Mouse (Mus musculus) large intestine, adult 2 months (tissue): ENCODE measurements around the gene Olfr1279. TPM values are rescaled to one million over a fixed set of nuclear protein-coding genes. Genes with fewer than 3 reads are reported as not detected.
"Not testable (repeated sequence)": the region's sequence is repeated elsewhere in the genome, so short reads cannot be mapped to it uniquely, and the experiment has no call there.

ENCODE experiments used
- DNase-seq: peaks from one replicate; pipeline ENCODE4 v3.0.0-alpha.2; 2012; ENCODE audit warnings: low read depth, low spot score
- WGBS: fragments of 180-500 bp; shearing (Covaris S2); methylation state at CpG from one replicate; pipeline ENCODE4 v1.1.7; 2018; 5-methylcytosine and 5-hydroxymethylcytosine counted together
- polyA plus RNA-seq: library from polyadenylated mRNA; depleted of rRNA; stranded (reverse); fragments of >200 nt; gene quantifications from 2 replicates; pipeline ENCODE4 v1.2.3, GENCODE M21; 2012; rRNA removed

Gene Olfr1279
- polyA plus RNA-seq: not detected in 2 replicates

DNA sequence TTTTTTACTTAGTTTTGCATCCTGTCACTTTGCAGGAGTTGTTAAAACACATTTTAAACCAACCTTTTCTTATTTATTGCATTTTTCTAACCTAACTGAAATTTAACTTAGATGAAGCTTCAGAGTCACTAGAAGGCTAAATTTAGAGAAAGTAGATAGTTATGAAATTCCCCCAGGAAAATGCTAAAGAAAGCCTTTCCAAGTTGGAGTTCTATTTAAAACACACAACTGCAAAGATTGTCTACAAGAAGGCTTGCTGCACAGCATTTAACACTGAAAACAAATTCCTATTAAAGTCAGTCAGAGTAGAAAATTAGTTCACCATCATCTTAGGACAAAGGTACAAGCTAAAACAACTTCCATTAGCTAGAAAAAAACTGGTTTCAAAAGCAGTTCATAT, at the start of gene Olfr1279:
Olfr1279 (plus strand) TSS at position 262 of the 400 bp plus-strand sequence.
- DNase-seq: no peak

DNA sequence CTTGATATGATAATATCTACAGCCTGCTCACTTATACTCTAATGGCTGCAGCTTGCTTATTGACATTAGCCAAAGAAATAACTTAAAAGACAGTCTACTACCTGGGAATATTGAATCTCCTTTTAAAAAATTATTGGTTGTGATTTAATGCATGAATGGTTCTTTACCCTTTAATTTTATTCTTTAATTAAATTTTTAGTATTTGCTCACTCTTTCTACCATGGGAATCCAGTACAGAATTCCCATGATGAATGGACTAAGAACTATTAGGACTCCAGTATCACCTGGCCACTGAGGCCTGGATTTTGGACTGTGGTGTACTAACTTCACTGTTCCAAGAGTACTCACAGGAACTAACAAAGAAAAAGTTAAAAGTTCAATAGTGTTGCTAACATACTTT, 46.2 kb upstream of the Olfr1279 start, which contains the start of gene Olfr1276:
Olfr1276 (plus strand) TSS at position 301 of the 400 bp plus-strand sequence.
- no peak for DNase-seq

- WGBS: 69% methylated on average over 2 of the region's 2 CpGs
- DNase-seq: no peak
These were observed 26.4 kb upstream of the Olfr1279 start, which contains the start of gene Olfr1277 for GRCm38 (mm10) chr2:111274006-111274405. Olfr1277 (minus strand) TSS chr2:111274106.

GRCm38 (mm10) chr2:111289836-111290235, 10.6 kb upstream of the Olfr1279 start, which contains the start of gene Olfr1278:
Olfr1278 (plus strand) TSS chr2:111290136.
- no peak for DNase-seq

DNA sequence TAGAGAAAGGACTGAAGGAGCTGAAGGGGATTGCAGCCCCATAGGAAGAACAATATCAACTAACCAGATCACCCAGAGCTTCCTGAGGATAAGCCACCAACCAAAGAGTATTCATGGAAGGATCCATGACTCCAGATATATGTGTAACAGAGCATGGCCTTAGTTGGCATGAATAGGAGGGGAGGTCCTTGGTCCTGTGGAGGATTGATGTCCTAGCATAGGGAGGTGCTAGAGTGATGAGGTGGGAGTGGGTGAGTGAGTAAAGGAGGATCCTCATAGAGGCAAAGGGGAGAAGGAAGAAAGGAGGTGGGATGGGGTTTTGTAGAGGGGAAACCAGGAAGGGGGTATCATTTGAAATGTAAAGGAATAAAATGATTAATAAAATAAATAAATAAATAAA, 1.9 kb upstream of the Olfr1279 start:
- no peak for DNase-seq

- no peak for DNase-seq
These were observed 13.3 kb downstream of the Olfr1279 start, which contains the start of gene Olfr1280 for GRCm38 (mm10) chr2:111313717-111314116. Olfr1280 (plus strand) TSS chr2:111314017.

DNA sequence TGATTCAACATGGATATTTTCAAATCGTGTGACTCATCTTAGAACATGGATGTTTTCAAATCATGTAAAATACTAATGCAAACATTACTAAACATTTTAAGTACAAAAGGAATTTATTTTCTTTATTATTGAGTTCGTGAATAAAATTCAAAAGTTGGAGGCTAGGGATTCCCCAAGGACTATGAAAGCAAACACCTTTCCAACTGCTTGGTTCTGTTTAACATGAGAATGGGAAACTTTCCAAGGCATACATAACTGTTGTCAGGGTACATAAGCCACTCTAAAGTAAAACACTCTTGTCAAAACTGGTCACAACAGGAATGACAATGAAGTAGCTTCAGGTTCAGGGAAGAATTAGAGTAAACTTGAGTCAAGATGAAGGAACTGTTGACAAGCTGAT, 25.8 kb downstream of the Olfr1279 start, which contains the start of gene Olfr1281:
Olfr1281 (plus strand) TSS at position 301 of the 400 bp plus-strand sequence.
- no peak for DNase-seq
- 66% methylated on average over 2 of the region's 2 CpGs for WGBS

GRCm38 (mm10) chr2:111333721-111334120, 33.3 kb downstream of the Olfr1279 start:
- WGBS: 86% methylated on average over 5 of the region's 5 CpGs

DNA sequence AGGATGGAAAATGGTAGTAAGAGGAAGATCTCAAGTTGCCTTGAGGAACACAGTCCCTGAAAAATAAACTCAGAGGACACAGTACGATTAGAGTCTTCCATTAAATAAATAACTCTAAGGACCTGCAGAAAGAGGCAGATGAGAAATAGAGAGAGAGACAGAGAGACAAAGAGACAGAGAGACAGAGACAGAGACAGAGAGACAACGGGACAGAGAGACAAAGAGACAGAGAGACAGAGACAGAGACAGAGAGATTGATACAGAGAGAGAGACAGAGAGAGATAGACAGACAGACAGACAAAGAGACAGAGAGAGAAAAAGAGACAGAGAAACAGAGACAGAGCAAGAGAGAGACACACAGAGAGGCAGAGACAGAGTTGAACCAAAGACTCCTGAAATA, 35.5 kb downstream of the Olfr1279 start, which contains the start of gene Olfr1282:
Olfr1282 (minus strand) TSS at position 101 of the 400 bp plus-strand sequence.
- DNase-seq: no peak
- 63% methylated on average over 2 of the region's 2 CpGs for WGBS

More at GRCm38 (mm10) chr2:111333721-111334120, 33.3 kb downstream of the Olfr1279 start:
- not testable (repeated sequence) for DNase-seq

Other genes starting within 250 kb of the Olfr1279 start
- gene Gm13941, start 194.7 kb upstream of the Olfr1279 start, polyA plus RNA-seq: not detected in 2 replicates
- gene Gm15130, start 147.7 kb upstream of the Olfr1279 start, polyA plus RNA-seq: not detected in 2 replicates
- not detected in 2 replicates for gene 4930430A15Rik, start 71.0 kb upstream of the Olfr1279 start, polyA plus RNA-seq
- not detected in 2 replicates for gene Olfr1275, start 65.3 kb upstream of the Olfr1279 start, polyA plus RNA-seq
- gene Olfr1276, start 46.1 kb upstream of the Olfr1279 start, polyA plus RNA-seq: not detected in 2 replicates
- gene Olfr1277, start 26.5 kb upstream of the Olfr1279 start, polyA plus RNA-seq: not detected in 2 replicates
- not detected in 2 replicates for gene Olfr1278, start 10.5 kb upstream of the Olfr1279 start, polyA plus RNA-seq
- gene Olfr1280, start 13.4 kb downstream of the Olfr1279 start, polyA plus RNA-seq: not detected in 2 replicates
- gene Olfr1281, start 25.9 kb downstream of the Olfr1279 start, polyA plus RNA-seq: not detected in 2 replicates
- not detected in 2 replicates for gene Olfr1282, start 35.4 kb downstream of the Olfr1279 start, polyA plus RNA-seq
- not detected in 2 replicates for gene Olfr1283, start 66.2 kb downstream of the Olfr1279 start, polyA plus RNA-seq
- not detected in 2 replicates for gene Olfr1284, start 74.9 kb downstream of the Olfr1279 start, polyA plus RNA-seq
- not detected in 2 replicates for gene Olfr1286, start 122.5 kb downstream of the Olfr1279 start, polyA plus RNA-seq
- gene Olfr1287, start 148.5 kb downstream of the Olfr1279 start, polyA plus RNA-seq: not detected in 2 replicates
- not detected in 2 replicates for gene Olfr1288, start 173.5 kb downstream of the Olfr1279 start, polyA plus RNA-seq
- gene Olfr1289, start 180.2 kb downstream of the Olfr1279 start, polyA plus RNA-seq: not detected in 2 replicates
- gene Olfr1290, start 193.2 kb downstream of the Olfr1279 start, polyA plus RNA-seq: not detected in 2 replicates
- gene Olfr1291-ps1, start 196.5 kb downstream of the Olfr1279 start, polyA plus RNA-seq: not detected in 2 replicates
- not detected in 2 replicates for gene Olfr1293-ps, start 224.6 kb downstream of the Olfr1279 start, polyA plus RNA-seq
- gene Olfr1294, start 239.7 kb downstream of the Olfr1279 start, polyA plus RNA-seq: not detected in 2 replicates